Mouse (Mus musculus) adrenal gland, adult 18-20 months (tissue): ENCODE measurements around the gene Siglec1. TPM values are rescaled to one million over a fixed set of nuclear protein-coding genes. Genes with fewer than 3 reads are reported as not detected.

Experiments used
- microRNA-seq, 2 experiments: library from miRNA; unstranded; fragments of <30 nt; microRNA quantifications; one replicate each; pipeline ENCODE4 v1.2.0; 2021; ENCODE audit warnings: borderline number of aligned reads in 2 of 2
- total RNA-seq, 2 experiments: library from RNA; stranded (reverse); gene quantifications; 1 replicate in 1 of 2; 2 replicates in 1 of 2; pipeline ENCODE4 v1.2.3; 2021

Gene Siglec1
- total RNA-seq, 2 experiments from 2014 or later, result 5.3 to 5.8 TPM

Small RNAs within 50 kb of the gene (microRNA-seq; reads per million reads assigned to microRNA genes)
- gene Mir6973b, result 0 reads per million in 2 experiments

Other genes with a start within 250 kb of the Siglec1 start
- 10 to 100 TPM; 29.5 to 47.8 TPM for gene 4930402H24Rik, start 180.4 kb downstream of the Siglec1 start, total RNA-seq
- 10 to 100 TPM; 24.0 to 32.1 TPM for gene Atrn, start 180.3 kb downstream of the Siglec1 start, total RNA-seq
- 1 to 10 TPM; 4.8 to 6.0 TPM for gene Gfra4, start 43.7 kb downstream of the Siglec1 start, total RNA-seq
- 1 to 10 TPM; 2.2 to 4.8 TPM for gene Adam33, start 23.0 kb downstream of the Siglec1 start, total RNA-seq
- 10 to 100 TPM in 1 of 2 experiments, 1 to 10 TPM in 1; 8.4 to 11.1 TPM for gene Hspa12b, start 40.5 kb upstream of the Siglec1 start, total RNA-seq
- gene Gm11037, start 46.7 kb upstream of the Siglec1 start, total RNA-seq, result not detected
- gene 1700037H04Rik, start 73.3 kb upstream of the Siglec1 start, total RNA-seq, result 100 to 1,000 TPM; 103 to 273 TPM
- gene Cenpb, start 93.3 kb upstream of the Siglec1 start, total RNA-seq, result 10 to 100 TPM; 51.3 to 63.4 TPM
- gene Cdc25b, start 100.2 kb upstream of the Siglec1 start, total RNA-seq, result 1 to 10 TPM; 4.2 to 5.2 TPM
- 1 to 10 TPM; 4.5 to 5.6 TPM for gene Spef1, start 100.5 kb upstream of the Siglec1 start, total RNA-seq
- gene Ap5s1, start 120.3 kb upstream of the Siglec1 start, total RNA-seq, result 10 to 100 TPM; 14.9 to 16.3 TPM
- 10 to 100 TPM; 42.6 to 56.7 TPM for gene Mavs, start 147.3 kb upstream of the Siglec1 start, total RNA-seq
- 10 to 100 TPM; 44.6 to 57.6 TPM for gene Pank2, start 175.7 kb upstream of the Siglec1 start, total RNA-seq